Mouse (Mus musculus): Measurements from ENCODE around the gene Cib3.

The Cib3 gene

DNA sequence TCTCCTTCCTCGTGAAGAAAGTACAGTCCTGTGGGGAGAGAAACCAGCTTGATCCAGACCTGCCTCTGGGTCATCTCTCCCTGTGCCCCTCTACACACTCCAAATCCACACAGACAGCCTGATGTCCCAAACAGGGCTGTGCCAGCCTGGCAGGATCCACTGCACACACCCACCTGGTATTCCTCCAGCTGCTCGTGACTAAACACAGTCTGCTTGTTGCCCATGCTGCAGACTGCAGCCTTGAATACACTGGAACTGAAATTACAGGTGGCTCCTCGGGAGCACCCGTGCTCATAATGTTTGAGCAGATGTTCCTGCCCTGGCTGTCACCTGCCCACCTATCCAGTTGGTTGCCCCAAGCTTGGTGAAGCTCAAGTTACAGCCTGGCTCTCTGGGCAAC, at the start of gene Cib3:
TSS of gene Cib3 (minus strand) at position 87 of the 400 bp plus-strand sequence.
- DNase-seq: no peak

DNA sequence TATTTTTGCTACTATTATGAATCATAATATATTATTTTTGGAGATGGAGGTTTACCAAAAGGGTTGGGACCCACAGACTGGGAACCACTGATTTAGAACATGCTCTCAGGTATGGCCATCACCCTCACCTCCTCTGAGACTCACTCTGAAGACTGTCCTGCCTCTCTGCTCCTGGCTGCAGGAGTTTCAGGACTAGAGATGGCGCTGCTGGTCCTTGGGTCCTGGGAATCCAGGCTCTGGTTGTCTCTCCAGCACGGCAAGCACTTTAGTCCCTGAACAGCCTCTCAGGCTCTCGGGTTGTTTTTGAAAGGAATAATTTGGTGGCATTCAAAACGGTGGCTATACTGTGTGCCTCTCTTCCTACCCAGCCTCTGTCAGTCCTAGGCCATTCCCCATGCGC, 49.2 kb upstream of the Cib3 start:
- DNase-seq: peak; percentile 45 to 60

DNA sequence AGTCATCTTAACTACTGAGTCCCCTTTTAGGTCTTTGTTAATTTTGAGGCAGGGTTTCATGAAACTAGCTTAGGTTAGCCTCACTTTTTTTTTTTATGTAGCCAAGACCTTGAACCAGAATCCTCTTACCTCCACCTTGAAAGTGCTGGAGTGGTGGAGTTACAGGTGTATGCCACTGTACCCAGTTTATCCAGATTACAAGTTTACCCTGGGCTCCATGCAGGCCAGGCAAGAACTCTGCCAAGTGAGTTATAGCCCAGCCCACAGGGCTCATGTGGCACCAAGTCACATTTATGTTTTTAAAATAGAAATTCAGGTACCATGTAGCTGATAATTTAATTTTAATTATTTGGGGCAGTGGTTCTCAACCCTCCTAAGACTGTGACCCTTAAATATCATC, 48.8 kb upstream of the Cib3 start:
- DNase-seq: no peak

DNA sequence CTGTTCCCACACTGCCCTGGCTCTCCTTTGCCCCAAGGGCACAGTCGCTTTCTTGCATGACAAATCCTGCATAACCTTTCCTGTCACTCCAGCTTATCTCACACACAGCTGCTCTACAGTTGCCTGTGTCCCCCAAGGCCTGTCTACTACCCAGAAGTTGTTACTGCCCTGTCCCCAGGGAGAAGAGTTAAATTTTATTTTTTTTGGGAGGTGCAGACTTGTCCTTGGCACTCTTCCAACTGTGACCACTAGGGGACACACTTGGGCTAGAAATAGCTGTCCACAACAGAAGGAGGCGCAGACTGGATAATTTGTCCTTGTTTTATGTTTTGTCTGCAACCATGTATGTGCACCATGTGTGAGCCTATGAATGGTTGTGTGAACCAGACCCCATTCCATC, 48.4 kb upstream of the Cib3 start:
- peak; percentile 68 to 69 for DNase-seq

DNA sequence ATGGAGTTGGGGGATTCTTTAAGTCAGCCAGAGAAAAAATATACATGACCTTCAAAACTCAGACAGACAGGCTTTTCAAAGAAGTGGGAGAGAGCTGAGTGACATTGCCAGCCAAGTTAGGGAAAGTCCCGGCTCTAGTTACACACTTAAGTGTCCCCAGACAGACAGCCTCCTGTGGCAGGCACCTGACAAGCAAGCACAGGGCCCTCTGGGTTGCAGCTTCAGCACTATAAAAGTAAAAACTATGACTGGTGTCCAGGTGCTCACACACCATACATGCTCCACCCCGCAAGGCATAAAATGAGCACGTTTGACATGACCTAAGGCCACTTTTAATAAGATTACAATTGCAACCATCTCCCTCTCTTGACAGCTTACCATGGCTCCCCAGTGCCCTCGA, 47.9 kb upstream of the Cib3 start:
- no peak for DNase-seq

DNA sequence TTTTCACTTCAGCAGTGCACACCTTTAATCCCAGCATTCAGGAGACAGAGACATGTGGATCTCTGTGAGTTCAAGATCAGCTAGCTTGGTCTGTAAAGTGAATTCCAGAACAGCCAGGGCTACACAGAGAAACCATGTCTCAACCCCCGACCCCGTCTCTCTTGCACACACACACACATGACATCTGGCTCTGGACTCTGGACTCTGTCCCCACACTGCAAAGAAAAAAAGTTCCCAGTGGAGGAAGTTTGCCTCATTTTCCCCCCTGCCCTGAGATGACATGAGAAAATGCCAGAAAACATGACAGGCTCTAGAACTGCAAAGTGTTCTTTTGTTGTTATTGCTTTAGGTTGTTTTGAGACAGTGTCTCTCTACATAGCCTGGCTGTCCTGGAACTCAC, 47.2 kb upstream of the Cib3 start:
- no peak for DNase-seq

DNA sequence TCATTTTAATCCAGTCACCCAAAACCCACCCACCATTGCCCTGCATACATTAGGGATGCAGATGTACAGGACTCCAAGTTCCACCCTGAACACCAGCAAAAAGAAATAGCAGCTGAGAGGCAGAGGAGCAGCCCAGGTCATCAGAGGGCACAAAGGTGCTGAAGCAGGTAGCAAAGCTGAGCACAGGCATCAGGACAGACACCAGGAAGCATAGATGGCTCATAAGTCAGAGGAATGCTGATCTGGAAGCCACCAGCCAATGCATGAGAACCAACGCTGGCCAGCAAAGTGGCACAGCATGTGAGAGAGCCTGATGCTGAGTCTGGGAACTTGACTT, 45.2 kb upstream of the Cib3 start:
- no peak for DNase-seq

DNA sequence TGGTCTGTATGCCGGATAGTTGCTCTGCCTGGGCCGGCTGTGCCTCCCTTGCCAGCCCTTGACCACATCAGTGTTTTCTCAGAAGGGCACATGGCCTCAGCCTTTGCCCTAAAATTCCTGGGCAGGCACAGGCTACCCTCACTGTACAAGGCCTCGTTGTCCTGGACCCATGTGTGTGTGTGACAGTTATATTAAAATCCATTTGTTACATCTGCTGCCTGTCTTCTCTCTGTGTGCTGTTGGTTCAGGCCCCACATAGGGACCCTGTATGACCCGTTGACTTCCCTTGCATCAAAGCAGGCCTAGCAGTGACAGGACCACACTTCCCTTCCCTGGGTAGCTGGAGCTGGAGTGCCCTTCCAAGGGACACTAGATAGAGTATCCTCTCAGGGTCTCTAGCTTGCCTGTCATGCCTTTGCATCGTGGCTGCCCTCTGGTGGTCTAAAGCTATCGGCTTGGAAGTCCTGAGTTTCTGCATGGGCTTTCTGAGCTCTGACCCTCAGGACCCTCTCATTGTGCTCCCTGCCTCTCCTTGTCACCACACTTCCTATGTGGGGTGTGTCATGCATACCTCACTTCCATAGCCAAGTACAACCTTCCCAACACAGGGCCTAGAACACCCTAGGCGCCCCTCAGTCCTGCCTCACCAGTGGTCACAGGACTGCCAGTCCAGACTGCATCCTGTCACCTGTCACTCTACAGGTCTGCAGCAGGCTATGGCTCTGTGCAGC, 44.7 kb upstream of the Cib3 start:
- DNase-seq: peak; percentile 27 to 71

DNA sequence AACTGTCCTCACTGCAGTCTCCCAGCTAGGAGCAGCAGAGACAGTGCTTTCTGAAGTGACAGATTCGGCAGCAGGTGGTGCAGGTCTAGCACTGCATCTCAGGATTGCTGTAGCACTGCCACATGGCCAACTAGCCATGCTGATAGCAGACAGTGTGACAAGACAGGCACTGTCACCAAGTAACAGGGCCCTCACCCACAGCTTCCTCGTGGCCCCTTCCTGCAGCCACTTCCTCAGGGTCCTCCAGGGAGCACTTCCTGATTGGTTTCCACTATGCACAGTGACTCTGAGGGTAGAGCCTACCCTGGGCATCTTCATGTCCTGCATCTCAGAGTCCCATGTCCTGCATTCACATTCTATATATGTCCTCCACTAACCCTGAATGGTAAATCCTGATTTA, 32.0 kb upstream of the Cib3 start:
- no peak for DNase-seq

DNA sequence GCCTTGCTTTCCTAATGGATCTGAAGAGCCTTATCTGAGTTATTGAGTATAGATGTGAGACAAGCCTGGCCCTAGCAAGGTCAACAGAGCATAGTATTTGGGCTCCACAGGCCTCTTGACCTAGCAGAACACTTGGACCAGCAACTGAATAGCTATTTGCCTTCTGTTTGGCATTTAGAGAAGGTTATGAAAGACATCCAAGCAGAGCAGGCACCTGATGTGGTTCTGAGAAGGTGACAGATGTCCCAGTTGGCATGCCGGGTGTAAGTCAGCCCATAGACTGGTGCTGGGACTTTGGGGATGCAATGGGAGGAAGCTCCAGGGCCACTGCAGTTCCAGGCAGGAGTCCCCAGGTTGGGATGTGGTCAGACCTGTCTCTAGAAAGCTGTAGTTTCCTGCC, 29.6 kb upstream of the Cib3 start:
- no peak for DNase-seq

DNA sequence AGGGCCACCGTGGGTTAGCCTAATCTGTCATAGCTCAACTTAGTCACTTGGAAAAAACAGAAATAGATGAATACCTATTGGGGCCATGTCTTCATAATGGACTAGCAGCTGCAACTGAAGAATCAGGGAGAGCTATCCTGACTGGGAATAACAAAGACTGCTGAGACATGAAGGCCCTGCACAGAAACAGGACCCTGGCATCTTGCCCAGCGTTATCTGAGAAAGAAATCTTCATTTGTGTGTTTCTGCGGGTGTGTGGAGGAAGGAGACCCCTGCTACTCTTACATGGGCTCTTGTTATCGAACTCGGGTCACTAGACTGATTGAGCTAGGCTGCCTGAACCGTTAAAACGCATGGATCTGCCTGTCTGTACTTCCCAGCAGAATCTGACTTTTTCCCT, 28.3 kb upstream of the Cib3 start:
- DNase-seq: no peak

DNA sequence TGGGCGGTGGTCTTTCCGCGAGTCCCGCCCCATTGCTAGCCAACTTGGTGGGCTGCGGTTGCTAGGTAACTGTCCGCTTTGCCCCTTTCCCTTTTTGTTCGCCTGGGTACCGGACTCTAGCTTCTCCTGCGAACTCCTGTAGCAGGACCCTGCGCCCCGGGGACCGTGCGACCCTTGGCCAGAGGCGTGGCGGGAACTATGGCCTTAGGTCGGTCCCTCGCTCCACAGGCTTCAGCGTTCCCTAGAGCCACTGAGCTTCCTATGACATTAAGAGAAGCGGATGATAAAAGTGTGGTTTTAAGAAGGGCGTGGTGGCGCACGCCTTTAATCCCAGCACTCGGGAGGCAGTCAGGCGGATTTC, 27.7 kb upstream of the Cib3 start:
- no peak for DNase-seq

DNA sequence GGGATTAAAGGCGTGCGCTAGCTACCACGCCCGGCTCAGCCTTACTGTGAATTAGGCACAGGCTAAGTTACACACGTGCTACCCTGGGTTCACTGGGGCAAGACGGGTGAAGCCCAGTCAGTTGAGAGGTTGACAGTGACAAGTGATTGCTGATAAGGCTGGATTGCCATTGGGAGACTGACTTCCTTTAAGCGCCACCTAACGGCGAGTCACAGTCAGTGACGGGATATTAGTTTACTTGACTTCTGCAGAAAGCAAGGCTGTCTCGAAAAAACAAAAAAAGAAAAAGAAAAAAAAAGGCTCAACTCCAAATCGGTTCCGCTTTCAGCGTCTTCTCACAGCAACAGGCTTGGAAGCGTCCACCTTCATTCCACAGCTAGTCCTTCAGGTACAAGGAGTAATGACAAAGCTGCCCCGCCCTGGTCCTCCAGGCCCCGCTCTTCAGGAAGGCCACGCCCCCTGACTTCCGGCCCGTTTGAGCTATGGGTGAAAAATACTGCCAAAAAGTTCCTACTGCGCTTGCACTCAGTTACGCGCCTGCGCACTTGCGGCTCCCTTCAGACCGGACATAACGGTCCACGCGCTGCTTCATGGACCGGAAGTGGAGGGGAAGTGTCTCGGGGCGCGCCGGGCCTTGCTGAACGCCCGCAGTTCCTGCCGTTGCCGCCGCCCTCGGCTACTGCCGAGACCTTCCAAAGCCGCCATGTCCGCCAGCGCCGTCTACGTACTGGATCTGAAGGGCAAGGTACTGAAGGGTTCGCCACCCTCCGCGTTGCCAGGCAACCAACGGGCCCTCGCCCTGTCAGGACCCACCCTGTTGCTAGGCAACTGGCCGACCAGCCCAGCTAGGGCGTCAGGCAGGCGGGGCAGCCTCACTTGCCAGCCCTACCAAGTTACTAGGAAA, 27.1 kb upstream of the Cib3 start, which contains the start of gene Ap1m1:
TSS of gene Ap1m1 (plus strand) at position 520 of the 904 bp plus-strand sequence.
- peak; percentile 99 for DNase-seq

DNA sequence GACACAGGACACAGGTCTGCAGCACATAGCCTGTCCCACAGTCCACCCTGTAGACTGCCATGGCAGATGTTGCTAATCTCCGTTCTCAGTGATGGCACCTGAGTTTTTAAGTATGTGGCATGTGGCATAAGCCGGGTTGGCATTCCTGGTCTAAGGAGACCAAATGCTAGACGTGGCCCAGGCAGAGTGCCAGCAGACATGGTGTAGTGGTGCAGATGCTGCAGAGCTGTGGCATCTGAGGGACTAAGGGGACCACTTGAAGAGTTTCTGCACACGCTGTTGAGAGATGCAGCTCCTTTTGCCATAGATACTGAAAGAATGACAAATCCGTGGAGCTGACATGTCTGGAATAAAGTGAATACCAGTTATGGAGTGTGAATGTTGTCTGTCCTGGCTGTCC, 10.0 kb upstream of the Cib3 start:
- no peak for DNase-seq

DNA sequence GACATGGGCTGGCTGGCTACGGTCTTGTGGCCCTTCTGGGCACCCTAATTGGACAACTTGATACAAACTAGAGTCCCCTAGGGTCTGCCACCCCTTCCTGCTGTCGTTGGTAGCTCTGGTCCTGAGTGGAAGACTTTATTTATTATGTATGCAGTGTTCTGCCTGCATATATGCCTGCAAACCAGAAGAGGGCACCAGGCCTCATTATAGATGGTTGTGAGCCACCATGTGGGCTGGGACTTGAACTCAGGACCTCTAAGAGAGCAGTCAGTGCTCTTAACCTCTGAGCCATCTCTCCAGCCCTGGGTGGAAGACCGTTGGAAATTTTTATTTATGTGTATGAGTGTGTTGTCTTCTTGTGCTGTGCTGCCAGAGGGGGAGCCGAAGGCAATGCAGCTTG, 8.1 kb upstream of the Cib3 start:
- no peak for DNase-seq

DNA sequence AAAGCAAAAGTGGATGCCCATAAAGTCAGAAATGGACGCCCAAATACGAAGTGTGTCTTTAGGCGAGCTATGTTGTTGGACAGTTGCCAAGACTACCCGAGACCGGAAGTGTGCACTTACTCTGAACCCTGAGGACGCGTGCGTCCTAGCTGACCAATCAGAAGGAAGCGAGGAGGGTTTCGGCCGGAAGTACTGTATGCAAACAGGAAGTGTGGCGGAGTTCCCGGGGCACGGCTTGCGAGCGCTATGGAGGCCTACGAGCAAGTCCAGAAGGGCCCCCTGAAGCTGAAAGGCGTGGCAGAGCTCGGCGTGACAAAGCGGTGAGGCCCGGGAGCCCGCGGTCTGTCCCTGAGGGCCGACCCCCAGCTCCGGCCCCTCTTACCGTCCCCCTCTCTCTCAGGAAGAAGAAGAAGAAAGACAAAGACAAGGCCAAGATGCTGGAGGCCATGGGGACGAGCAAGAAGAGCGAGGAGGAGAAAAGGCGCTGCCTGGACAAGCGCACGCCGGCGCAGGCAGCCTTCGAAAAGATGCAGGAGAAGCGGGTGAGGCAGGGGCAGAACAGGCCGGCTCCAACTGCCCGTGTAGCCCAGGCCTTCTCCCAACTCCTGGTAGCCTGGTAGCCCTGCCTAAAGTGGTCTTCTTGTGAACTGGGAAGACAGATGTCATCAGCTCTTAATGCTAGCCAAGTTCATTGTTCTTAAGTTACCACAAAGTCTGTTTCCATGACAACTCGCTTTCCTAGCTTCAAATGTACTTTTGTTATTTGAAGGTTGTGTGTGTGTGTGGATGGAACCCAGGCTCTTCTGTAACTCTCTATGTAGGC, 7.1 kb upstream of the Cib3 start, which contains the start of gene Fam32a:
TSS of gene Fam32a (plus strand) at position 190 of the 823 bp plus-strand sequence.
- DNase-seq: peak; percentile 91 to 95

DNA sequence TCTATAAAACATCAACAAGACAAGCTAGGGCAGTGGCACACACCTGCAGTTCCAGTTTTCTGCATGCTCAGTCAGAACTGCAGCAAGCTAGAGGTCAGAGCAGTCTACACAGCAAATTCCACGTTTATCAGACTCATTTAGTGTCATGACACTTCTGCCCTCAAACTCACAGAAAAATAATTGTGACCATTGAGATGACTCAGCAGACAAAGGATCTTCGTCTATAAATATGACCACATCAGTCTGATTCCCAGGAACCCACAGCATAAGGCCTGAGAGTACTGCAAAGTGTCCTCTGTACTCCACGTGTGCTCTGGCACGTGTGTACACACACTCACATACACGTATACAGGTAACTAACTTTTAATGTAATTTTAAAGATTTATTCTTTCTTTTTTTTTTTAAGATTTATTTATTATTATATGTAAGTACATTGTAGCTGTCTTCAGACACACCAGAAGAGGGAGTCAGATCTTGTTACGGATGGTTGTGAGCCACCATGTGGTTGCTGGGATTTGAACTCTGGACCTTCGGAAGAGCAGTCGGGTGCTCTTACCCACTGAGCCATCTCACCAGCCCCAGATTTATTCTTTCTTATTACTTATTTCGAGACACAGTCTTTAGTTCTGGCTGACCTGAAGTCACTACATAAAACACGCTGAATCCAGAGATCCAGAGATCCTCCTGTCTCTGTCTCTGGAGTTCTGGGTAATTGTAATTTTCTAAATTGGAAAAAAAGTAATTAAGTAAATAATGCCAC, 6.3 kb upstream of the Cib3 start:
- no peak for DNase-seq

DNA sequence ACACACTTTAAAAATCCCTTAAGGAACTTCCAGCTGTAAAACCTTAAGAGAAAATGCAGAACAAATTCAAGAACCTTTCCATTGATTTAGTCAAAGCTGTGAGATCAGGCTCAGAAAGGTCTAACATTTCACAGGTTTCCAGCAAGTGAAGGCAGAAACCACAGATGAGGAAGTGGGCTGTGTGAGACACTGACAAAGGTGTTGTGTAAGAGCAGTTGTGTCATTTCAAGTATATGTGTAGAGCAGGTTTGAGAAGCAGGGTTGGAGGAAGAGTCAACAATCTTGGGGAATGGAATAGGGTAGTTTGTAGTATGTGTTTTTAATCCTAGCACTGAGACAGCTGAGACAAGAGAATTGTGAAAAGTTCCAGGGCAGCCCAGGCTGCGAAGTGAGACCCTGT, 3.2 kb upstream of the Cib3 start:
- no peak for DNase-seq

DNA sequence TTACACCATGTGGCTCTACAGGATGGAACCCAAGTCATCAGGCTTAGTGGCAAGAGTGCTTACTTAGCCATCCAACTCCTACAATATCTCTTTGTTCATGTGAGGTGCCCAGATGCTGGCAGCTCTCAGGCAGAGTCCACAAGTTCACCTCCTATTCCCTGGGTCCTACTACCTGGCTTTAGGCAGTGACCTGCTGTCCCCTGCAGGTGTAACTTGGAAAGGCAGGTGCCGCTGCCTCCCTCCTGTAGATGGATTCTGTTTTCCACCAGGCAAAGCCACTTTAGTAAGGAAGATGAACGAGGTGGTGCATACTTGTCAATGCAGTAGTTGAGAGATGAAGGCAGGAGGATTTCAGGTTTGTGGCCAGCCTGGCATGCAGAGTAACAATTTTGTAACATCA, 2.4 kb upstream of the Cib3 start:
- peak; percentile 63 to 79 for DNase-seq

DNA sequence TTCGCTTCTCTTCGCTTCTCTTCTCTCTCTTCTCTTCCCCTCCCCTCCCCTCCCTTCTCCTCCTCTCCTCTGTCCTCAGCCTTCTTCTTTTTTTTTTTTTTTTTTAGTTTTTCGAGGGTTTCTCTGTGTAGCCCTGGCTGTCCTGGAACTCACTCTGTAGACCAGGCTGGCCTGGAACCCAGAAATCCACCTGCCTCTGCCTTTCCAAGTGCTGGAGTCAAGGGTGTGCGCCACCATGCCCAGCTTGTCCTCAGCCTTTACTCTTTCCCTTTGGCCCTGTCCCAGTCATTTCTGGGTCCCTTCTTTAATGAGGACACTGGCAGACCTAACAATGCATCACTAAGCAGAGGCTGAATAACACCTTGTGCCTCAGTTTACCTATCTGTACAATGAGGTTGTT, 899 bp upstream of the Cib3 start, which contains the start of gene Gm11034:
TSS of gene Gm11034 (minus strand) at position 101 of the 400 bp plus-strand sequence.
- DNase-seq: no peak

DNA sequence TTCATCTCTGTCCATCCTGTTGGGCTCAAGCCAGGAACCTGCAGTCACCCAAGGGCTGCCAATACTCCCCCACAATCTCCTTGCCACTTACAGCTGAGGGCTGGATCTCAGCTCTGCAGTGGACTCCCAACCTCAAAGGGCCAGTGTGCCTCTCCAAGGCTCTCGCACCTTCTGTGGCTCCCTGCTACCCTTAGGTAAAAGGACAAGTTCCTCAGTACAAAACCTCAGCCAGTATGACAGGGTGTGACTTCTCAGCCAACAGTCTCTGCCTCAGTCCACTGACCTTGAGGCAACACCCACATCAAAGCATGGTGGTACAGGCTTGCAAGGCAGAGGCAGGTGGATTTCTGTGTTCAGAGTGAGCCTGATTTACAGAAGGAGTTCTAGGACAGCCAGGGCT, 791 bp downstream of the Cib3 start:
- no peak for DNase-seq

DNA sequence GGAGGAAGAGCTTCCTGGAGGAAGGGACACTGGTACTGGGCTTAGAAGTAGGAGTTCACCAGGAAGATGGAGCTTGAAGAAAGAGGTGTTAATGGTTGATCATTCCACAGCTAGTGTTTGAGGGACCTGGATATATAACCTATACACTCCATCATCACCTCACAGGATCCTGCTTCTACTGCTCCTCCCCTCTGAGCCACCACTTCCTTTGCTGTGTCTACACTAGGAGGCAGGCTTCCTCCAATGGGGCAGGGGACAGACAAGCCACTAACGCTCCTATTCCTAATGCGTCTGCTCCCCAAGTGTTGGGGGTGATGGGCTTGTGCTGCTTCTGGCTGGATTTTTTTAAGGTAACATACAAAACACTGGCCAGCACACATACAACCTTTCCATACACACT, 1.9 kb downstream of the Cib3 start:
- no peak for DNase-seq

DNA sequence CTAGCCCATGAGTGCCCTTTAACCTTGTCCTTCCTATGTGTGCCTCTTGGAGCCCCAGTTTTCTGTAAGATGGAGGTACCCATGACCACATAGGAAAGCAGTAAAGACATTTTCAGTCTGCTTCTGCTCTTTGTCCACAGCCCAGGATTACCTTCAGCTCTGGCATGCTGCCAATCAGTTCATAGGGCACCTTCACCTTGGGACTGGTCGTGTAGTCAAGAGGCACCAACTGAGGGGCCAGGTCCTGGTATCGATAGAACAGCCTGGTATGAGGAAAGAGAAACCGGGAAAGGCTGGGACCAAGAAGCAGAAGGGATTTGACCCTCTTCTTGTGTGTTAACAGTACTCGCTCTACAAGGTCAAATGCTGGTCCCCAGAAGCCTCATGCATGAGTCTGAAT, 2.4 kb downstream of the Cib3 start:
- DNase-seq: peak; percentile 19 to 45

All from kidney, postnatal 36 days (tissue).